Mouse (Mus musculus) 3T3-L1 (cell line): ENCODE measurements around the gene Spats2.
"Not testable (repeated sequence)": the region's sequence is repeated elsewhere in the genome, so short reads cannot be mapped to it uniquely, and the experiment has no call there.

ENCODE experiments used
- DNase-seq: peaks from one replicate; pipeline ENCODE4 v3.0.0-alpha.2; 2015; ENCODE audit warnings: low read depth, low spot score

Gene Spats2

DNA sequence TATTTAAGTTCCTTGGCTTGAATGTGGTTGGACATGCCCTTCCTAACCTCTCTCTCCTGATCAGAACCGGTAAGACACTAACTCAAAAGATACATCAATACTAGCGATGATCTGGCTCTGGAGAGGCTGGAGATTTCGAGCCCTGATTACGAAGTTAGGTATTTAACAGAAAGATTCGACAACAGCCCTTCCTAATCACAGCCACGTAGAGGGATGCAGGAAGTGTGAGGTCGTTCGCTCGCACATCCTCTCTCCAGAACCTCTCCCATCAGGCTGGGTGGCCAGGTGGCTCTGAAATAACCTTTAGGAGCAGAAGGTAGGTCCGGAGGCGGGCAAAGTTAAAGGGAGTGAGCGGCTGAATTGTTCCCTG lies at the start of gene Spats2:
Gene Spats2, plus strand, starts transcription at position 206 of the 370 bp plus-strand sequence.
- no peak for DNase-seq

DNA sequence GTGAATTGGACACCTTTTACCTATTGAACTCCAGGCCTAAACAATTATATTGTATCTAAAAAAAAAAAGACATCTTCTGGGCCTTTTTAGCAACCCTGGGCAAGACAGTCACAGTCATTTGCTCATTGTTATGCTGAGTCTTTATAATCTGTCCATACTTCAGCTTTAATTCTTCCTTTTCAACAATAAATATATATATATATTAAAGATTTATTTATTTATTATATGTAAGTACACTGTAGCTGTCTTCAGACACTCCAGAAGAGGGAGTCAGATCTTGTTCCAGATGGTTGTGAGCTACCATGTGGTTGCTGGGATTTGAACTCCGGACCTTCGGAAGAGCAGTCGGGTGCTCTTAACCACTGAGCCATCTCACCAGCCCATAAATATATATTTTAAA lies 49.7 kb upstream of the Spats2 start:
- not testable (repeated sequence) for DNase-seq

DNA sequence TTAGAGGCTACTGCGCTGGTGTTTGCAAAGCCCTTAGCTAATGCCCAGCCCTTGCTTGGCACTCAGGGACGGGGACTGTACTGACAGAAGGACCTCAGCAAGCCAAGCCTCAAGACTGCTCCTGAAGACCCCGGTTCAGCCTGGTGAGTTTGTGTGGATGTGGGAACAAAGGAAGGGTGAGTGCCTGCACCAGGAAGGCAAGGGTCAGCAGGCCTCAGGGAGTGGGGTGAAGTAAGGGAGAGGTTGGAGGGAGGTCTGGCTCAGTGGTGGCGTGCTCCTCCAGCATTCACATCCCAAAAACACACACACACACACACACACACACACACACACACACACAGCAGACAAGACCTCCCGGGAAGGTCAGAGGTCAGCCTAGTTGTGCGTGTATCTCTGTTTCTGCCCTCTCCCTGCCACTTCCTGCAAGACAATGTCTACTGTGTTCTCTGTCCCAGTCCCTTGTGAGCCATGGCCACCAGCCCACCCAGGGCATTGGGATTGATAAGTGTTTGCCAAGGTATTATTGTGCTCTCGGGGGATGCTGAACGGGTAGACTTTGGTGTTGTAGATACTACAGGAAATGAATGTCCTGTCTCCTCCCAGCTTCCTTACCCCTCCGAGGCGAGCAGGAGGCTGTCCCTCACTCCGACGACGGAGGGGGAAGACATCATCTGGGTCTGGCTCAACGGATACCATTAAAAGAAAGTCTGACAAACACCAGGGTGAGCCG lies 47.4 kb upstream of the Spats2 start:
- DNase-seq, result no peak

DNA sequence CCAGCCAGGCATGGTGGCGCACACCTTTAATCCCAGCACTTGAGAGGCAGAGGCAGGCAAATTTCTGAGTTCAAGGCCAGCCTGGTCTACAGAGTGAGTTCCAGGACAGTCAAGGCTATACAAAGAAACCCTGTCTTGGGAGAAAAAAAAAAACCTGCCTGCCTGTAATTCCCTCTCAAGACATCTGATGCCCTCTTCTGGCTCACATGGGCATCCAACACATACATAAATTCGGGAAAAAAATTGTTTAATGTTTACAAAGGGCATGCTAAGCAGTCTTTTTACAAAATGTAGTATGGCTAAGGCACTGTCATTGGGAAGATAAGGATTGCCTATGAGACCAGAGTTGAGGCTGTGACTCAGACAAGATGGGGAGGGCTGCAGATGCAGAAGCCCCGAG lies 45.9 kb upstream of the Spats2 start:
- peak; percentile 50 for DNase-seq

DNA sequence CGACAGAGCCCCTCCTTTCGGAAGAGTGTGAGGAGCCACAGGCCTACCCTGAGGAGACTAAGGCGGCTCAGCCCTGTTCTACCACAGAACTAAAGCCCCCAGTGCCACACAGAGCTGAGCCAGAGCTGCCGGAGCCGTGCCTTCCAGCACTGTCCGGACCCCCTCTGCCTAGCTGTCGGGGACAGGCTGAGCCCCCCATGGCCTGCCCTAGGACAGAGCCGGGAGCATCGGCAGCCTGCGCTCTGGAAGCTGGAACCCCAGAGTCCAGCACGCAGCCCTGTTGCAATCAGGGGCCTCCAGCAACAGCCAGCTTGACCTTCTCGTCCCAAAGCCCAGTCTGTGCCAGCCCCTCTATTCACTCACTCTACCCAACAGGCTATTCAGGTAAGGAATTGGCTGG lies 43.4 kb upstream of the Spats2 start:
- DNase-seq, result no peak

DNA sequence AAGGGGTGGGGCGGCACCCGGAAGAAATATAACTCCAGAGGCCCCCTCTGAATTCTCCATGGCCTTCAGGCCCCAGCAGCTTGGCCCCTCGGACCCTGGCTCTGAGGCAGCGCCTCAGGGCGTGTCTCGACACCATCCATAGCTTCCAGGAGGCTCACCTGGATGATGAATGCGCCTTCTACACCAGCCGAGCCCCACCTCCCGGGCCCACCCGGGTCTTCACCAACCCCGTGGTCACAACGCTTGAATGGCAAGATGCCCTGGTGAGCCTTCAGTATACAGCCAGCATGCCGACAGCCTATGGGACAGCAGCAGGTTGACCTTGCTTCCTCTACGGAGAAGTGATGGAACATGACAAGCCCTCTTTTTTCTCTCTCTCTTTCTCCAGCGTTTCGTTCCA lies 42.9 kb upstream of the Spats2 start:
- DNase-seq, result no peak

DNA sequence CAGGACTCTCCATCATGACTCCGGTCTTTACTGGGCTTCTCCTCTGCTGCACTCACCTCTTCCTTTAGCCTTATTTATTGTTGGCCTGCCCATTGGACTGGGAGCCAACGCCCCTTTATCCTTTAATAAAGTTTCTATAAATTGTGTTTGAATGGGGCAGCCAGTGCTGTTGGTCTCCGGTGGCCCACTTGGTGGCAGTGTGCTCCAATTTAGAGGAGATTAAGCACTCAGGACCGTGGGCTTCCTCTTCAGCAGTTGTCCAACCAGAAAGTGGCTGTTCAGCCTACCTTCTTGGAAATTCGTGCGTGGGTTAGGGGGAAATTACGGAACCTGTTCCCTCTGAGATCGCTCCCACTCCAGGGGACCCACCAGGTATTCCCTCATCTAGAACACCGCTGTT lies 42.5 kb upstream of the Spats2 start:
- DNase-seq, result peak; percentile 77

DNA sequence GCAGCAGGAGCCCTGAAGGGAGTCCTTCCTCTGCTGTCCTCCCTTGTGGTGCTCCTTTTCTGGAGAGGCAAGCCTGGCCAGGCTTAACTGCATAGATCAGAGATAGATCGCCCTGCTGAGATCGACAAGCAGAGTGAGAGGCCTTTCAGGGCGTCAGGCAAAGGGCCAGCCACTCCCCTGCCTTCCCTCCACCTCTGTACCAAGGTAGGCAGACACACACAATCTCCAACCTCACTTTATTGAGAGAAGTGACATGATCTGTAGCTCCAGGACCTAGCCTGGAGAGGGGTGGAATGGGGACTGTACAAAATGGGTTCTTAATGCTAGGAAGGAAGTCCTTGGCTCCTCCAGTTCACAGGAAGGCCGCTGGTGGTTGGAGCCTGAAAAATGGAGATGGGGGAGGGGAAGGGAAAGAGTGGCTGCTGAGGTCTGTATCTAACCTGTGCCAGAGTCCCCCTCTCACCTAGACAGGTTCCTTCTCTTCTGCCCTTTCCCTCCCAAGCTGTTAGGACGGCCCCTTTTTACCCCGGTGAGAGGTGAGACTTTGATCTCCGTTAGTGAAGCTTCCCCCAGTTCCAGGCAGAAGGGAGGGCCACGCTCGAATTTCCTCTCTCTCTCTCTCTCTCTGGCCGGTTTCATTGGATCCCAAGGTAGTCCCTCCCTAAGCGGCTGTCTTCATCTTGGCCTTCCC lies 41.7 kb upstream of the Spats2 start:
- no peak for DNase-seq

DNA sequence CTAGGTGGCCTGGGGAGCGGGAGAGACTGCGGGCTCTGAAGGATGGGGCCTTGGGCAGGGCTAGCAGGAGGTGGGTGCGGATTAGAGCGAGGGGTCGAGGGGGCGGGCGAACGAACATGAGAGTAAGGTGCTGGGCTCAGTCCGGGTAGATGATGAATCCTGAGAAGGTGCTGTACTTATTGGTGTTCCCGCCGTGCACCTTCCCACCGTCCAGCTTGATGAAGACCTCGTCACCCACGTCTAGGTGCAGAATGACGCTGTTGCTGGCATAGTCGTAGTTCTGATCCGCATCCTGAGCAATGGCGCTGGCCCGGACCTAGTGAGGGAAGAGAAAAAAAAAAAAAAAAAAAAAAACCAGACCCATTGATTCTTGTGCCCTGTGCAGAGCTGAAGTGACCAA lies 41.1 kb upstream of the Spats2 start:
- no peak for DNase-seq

DNA sequence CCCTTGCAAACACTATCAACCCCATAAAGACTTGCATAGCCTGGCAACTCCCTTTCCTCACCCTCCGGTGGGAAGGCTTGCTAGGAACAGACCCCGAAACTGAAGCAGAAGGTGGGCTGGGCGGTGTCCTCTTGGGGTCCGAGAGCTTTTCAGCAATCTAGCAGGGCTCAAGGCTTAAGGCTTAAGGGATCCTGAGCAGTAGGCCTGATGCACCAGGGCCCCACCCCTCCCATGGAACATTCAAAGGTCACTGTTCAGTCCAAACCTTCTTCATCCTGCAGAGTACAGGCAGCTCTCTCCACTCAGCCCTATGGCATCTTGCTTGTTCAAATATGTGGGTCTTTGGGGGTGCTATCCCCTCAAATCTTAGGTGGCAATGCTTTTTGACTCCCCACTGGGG lies 39.7 kb upstream of the Spats2 start:
- DNase-seq, result no peak

DNA sequence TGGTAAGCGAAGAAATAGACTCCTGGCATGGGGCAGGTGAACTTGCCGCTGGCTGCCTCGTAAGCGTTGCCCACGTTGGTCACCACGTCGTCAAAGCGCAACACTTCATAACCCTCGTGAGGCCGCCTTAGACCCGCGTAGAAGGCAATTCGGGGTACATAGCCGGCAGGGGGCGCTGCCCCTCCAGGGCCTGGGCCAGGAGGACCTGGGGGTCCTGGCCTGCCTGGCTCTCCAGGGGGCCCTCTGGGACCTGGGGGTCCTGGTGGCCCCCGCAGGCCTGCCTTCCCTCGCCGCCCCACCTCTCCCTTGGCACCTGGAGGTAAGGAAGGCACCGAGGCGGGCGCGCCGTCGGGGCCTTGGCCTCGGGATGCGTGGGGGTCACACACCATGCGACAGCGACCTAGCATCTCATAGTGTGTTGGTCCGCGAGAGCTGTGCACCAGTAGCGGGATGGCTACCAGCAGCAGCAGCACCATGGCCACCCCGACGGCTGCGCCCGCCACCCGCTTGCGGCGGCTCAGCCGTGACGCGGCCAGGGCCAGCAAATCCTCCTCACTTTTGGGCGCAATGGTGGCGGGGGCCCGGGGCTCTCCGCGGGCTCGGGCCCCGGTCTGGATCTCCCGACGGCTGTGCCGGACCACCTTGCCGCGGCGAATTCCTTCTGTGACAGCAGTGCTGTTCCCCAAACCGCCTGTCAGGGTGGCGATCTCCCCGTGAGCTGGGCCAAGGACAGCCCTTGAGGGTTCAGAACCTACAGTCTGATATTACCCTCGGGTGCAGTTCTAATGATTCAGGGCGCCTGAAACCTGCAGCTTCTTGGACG lies 38.3 kb upstream of the Spats2 start, which contains the start of gene C1ql4:
Gene C1ql4, minus strand, starts transcription at position 565 of the 823 bp plus-strand sequence.
- no peak for DNase-seq

DNA sequence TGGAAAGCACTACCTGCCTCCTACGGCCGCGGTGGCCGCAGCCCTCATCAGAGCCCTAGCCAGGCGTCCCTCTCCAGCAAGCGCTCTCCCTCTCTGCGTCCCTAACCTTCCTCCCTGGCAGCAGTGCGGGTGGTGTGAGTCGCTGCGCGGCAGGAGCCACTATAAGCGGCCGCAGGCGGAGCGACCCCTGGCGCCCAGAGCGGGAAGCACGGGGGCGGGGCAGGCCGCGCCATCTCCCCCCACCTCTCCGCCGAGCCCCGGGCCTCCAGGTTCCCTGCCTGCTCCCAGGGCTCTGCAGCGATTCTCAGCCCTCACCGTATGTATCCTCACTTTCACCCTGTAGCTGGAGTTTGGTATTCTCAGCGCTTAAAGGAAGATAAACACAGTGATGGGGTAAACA lies 37.4 kb upstream of the Spats2 start:
- DNase-seq, result no peak

DNA sequence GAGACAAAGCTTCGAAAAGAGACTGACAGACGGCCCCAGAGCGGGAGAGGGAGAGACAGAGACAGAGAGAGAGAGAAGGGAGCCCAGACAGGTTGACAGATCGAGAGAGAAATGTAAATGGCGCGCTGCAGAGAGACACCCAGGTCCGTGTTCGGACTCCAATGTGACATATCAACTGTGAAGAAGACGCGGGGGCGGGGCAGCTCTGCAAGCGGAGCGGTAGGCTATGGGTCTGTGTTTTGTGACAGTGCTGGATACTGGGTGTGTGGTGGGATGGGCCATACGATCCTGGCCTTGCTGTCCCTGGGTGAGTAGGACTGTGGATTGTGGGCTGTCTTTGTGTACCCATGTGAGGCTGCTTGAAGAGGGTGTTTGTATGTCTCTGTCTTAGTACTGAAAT lies 36.6 kb upstream of the Spats2 start:
- DNase-seq, result no peak

DNA sequence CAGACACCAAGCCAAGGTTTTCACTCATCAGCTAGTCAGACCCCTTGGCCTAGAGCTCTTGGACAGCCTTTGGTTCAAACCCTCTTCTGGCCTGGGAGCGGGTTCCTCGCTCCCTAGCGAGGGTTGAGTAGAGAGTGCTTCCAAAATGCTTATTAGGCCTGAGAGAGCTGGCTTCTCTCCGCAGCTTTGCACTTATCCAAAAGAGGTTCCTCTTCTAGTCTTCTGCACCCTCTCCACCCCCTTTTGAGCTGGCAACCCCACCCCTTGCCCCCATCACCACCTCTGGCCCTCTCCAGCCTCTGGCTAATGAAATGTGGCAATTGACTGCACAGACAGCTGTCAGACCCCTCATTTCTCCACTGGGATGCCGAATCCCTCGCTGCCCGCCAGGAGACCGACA lies 32.8 kb upstream of the Spats2 start, which contains the start of gene Dnajc22:
Gene Dnajc22, plus strand, starts transcription at position 301 of the 400 bp plus-strand sequence.
- no peak for DNase-seq

DNA sequence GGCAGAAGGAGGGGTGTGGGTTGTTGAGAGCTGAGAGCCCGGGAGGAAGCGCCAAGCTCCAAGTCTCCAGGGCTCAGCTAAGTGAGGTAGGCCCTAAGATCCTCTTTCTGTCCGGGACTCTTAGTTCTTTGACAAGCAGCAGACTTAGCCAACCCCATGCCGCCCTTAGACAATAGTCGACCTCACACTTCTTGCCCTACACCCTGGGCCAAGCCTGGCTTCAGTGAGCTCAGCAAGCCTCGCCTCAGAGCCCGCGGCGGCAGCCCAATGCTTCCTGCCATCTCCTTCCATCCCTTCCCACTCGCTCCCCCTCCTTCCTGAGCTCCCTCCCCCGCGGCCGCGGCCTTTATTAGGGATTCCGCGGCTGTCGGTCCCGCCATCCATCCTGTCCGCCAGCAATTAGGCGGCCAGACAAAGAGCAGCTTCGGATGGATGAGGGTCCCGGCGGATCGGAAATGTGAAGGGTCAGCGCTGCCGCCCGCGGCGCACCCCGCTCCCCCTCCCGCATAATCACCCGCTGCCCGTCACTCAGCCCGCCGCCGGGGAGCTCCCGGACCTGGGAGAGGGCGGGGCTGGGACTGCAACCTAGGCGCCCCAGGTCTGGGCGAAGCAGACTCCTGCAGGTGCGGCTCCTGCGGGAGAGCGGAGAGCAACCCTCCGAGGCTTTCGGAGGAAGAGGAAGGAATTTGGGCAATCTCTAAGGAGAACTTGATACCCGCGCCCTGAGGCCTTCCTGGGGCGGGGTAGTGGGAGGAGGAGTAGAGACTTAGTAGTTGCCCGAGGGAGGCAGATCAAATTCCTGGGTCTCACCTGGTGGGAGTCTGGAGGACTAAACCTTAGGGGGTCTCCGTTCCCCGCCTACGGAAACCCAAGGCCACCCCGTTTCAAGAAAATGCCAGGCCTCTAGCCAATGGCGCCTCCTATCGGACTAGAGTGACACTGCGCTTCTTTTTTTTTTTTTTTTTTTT lies 32.1 kb upstream of the Spats2 start:
- DNase-seq, result no peak

DNA sequence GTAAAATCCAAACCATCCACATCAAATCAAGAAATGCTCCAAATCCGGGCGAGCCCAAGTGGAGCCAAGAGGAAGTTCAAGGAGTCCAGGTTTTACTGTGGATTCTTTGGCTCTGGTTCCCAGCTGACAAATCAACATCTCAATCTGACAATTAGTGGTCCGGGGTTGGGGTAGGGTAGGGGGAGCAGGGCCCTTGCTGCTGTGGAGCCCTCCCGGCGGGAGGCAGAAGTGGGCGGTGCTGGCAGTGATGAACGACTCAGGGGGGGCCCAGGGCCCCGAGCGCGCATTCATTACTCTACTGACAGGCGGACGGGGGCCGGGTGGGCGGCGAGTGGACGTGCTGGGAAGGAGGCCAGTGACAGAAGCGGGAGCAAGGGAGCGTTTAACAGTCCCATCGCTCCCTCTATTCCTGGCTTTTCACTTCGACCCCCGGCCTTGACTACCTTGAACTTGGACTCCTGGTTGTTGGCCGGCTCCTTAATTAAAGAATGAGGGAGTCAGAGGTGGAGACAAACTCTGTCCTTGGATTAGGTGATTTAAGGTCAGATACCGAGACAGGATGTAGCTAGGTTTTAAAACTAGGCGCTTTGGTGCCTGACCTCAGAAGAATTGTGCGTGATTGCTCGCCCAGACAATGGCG lies 31.0 kb upstream of the Spats2 start:
- DNase-seq, result no peak

DNA sequence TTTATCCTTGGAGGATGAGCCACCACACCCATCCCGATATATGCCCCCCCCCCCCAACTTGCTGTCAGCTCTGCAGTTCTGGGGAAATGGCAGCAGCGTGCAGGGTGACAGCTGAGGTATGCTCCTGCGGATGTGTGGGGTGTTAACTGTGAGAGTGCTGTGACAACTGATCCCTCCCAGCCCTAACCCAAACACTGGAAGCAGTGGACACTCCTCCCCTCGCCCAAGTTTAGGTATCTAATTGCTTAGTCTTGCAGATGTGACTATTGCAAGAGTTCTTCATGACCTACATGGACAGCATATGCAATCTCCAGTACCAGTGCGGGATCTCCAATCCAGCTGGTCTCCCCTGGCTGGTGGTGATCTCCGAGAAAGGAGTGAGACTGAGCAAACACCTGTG lies 30.4 kb upstream of the Spats2 start:
- DNase-seq, result no peak

DNA sequence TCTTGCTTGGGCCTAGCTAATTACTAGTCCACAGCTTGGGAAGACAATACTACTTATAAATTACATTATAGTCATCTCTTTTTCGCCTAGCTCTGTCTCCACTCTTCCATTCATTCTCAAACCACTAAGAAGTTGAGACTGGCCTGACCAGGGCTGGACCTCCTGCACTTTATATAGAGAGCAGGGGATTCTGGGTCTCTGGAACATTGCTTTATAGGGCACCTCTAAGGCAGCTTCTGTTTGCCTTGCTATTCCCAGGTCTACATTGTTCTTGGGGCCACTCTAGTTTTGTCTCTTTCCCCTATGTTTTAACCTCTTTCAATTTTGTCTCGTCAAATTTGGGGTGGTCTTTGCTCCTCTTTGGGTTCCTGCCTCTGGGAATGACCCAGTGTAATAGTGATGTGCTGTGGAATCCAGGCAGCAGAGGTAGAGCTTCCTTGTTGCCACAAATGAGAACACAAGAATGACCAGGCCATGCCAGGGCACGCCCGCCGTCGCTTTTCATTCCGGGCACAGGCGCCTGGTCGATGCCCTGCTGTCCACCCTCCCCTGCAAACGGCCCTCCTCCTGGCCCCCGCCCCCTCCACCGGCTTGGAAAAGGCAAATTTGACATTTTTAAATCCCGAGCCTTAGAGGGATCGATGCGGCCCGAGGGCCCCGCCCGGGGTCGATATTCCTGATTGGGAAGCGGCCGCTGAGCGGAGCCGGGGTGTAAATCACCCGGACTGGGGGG lies 29.5 kb upstream of the Spats2 start:
- no peak for DNase-seq

DNA sequence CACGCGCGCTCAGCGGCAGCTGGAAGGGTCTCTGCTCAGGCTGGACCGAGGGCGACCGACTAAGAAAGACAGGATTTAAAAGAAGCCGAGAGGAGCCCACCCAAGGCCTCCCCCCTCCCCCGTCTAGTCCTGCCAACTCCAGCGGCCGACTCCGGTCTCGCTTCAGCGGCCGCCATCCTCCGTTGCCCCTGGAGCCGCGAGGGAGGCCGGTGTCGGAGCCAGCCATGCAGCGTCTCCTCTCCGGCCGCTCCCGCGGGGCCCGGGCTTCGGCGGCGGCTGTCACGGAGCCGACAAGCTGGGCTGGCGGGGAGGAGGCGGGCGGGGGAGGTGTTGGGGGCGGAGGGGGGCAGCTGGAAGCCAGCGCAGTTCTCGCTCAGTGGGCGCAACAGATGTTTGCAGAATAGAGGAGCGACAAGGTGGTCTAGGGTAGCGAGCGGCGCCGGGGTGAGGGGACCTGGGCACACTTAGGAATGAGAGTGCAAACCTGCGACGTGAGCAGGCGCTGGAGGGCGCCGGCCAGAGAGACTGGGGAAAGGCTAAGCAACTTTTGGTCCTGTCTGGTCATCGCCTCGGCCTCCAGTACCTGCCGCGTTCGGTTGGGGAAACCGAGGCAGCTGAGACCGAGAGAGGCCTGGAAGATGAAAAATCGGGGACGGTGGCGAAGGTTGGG lies 28.8 kb upstream of the Spats2 start:
- DNase-seq, result no peak
